Mouse (Mus musculus) macrophage (primary cell): Measurements from ENCODE around the gene Svs2. TPM values are rescaled to one million over a fixed set of nuclear protein-coding genes. Genes with fewer than 3 reads are reported as not detected.
"Not testable (repeated sequence)": the region's sequence is repeated elsewhere in the genome, so short reads cannot be mapped to it uniquely, and the experiment has no call there.

Source experiments
- H3K27ac ChIP-seq: fragments of 350-480 bp; formaldehyde crosslinking; 2 replicates; pipeline ENCODE4 v1.9.0; 2021
- H3K36me3 ChIP-seq: fragments of 350-480 bp; formaldehyde crosslinking; 2 replicates; pipeline ENCODE4 v1.9.0; 2021; ENCODE audit errors: inconsistent target
- H3K4me3 ChIP-seq: fragments of 350-480 bp; formaldehyde crosslinking; 2 replicates; pipeline ENCODE4 v1.9.0; 2021; ENCODE audit errors: inconsistent target
- H3K79me2 ChIP-seq: fragments of 350-480 bp; formaldehyde crosslinking; 2 replicates; pipeline ENCODE4 v1.9.0; 2021; ENCODE audit errors: inconsistent target
- WGBS: methylation state at CpG from one replicate; pipeline ENCODE4 v1.1.7; 2026; ENCODE audit warnings: inconsistent platforms; ENCODE audit not compliant: missing documents; 5-methylcytosine and 5-hydroxymethylcytosine counted together
- polyA plus RNA-seq: library from polyadenylated mRNA; stranded (reverse); fragments of 250-400 nt; gene quantifications from 3 replicates; pipeline ENCODE4 v1.2.4, GENCODE M21; 2018; ENCODE audit warnings: inconsistent platforms
- total RNA-seq, 78 experiments: library from RNA; depleted of rRNA; stranded (reverse); fragments of 250-400 nt; gene quantifications; 1 replicate in 9 of 78; 2 replicates in 24 of 78; 3 replicates in 43 of 78; 4 replicates in 2 of 78; pipeline ENCODE4 v1.2.4; 2018; ENCODE audit warnings: inconsistent platforms in 56 of 78

Gene Svs2
- not detected for total RNA-seq (2018; cell fraction: chromatin; rRNA removed)
- total RNA-seq (2018; cell fraction: cytosol; rRNA removed) = not detected
- total RNA-seq (2018; cell fraction: nucleus; rRNA removed) = not detected
- not detected in 3 replicates for polyA plus RNA-seq

GRCm38 (mm10) chr2:164238366-164238765 lies at the start of gene Svs2:
Svs2 (minus strand) TSS chr2:164238466.
- H3K27ac ChIP-seq = no peak within 1 kb of the TSS
- H3K36me3 ChIP-seq = no peaks in the 10 kb centered on the region
- H3K79me2 ChIP-seq = no peaks in the 10 kb centered on the region
- no peak within 1 kb of the TSS for H3K4me3 ChIP-seq
- WGBS = 92% methylated on average over 3 of the region's 3 CpGs

- Histone ChIP-seq H3K4me3 (no peak within 1 kb of the TSS), H3K79me2 (no peaks in the 10 kb centered on the region), H3K36me3 (no peaks in the 10 kb centered on the region), H3K27ac (no peak within 1 kb of the TSS)
- WGBS = 89% methylated on average over 4 of the region's 4 CpGs
Measured at GRCm38 (mm10) chr2:164278359-164278758, 40.1 kb upstream of the Svs2 start, which contains the start of gene Svs4. Svs4 (minus strand) TSS chr2:164278459.

- 100% methylated on average over 1 of the region's 1 CpGs for WGBS
- H3K79me2 ChIP-seq = not testable (repeated sequence)
Measured at GRCm38 (mm10) chr2:164256540-164256939, 18.3 kb upstream of the Svs2 start, which contains the start of gene Svs3b. Svs3b (minus strand) TSS chr2:164256640.

GRCm38 (mm10) chr2:164232671-164233070 lies 5.6 kb downstream of the Svs2 start:
- H3K79me2 ChIP-seq = no peaks in the 10 kb centered on the region
- H3K27ac ChIP-seq = no peak overlapping the region
- H3K36me3 ChIP-seq = no peaks in the 10 kb centered on the region
- 95% methylated on average over 8 of the region's 8 CpGs for WGBS
- H3K4me3 ChIP-seq = no peak overlapping the region

More at GRCm38 (mm10) chr2:164256540-164256939, 18.3 kb upstream of the Svs2 start, which contains the start of gene Svs3b:
- not testable (repeated sequence) for H3K27ac ChIP-seq, H3K4me3 ChIP-seq, H3K36me3 ChIP-seq

GRCm38 (mm10) chr2:164228361-164229070 lies 9.8 kb downstream of the Svs2 start:
- no peak overlapping the region for H3K4me3 ChIP-seq
- no peaks in the 10 kb centered on the region for H3K36me3 ChIP-seq
- WGBS = 82% methylated on average over 8 of the region's 8 CpGs
- H3K79me2 ChIP-seq = no peaks in the 10 kb centered on the region
- H3K27ac ChIP-seq = no peak overlapping the region

GRCm38 (mm10) chr2:164221522-164221921 lies 16.7 kb downstream of the Svs2 start, which contains the start of gene Wfdc15b:
Wfdc15b (minus strand) TSS chr2:164221660.
- Histone ChIP-seq H3K79me2 (no peaks in the 10 kb centered on the region), H3K27ac (no peak within 1 kb of the TSS), H3K4me3 (no peak within 1 kb of the TSS), H3K36me3 (no peaks in the 10 kb centered on the region)
- WGBS = 62% methylated on average over 11 of the region's 11 CpGs

GRCm38 (mm10) chr2:164219295-164219694 lies 19.0 kb downstream of the Svs2 start:
- Histone ChIP-seq H3K4me3 (no peak overlapping the region), H3K79me2 (no peaks in the 10 kb centered on the region), H3K36me3 (no peaks in the 10 kb centered on the region), H3K27ac (no peak overlapping the region)
- 91% methylated on average over 9 of the region's 9 CpGs for WGBS

GRCm38 (mm10) chr2:164212711-164213110 lies 25.6 kb downstream of the Svs2 start:
- WGBS = 85% methylated on average over 5 of the region's 5 CpGs
- Histone ChIP-seq H3K36me3 (no peaks in the 10 kb centered on the region), H3K79me2 (no peaks in the 10 kb centered on the region), H3K4me3 (no peak overlapping the region), H3K27ac (no peak overlapping the region)

- H3K36me3 ChIP-seq = no peaks in the 10 kb centered on the region
- 96% methylated on average over 4 of the region's 4 CpGs for WGBS
- H3K79me2 ChIP-seq = no peaks in the 10 kb centered on the region
- H3K4me3 ChIP-seq = no peak overlapping the region
- H3K27ac ChIP-seq = no peak overlapping the region
Measured at GRCm38 (mm10) chr2:164210892-164211291, 27.4 kb downstream of the Svs2 start.

GRCm38 (mm10) chr2:164206676-164207075 lies 31.6 kb downstream of the Svs2 start:
- H3K79me2 ChIP-seq = no peaks in the 10 kb centered on the region
- H3K27ac ChIP-seq = no peak overlapping the region
- 55% methylated on average over 4 of the region's 4 CpGs for WGBS
- no peaks in the 10 kb centered on the region for H3K36me3 ChIP-seq
- no peak overlapping the region for H3K4me3 ChIP-seq

GRCm38 (mm10) chr2:164206011-164206410 lies 32.3 kb downstream of the Svs2 start:
- H3K79me2 ChIP-seq, H3K27ac ChIP-seq, H3K4me3 ChIP-seq, H3K36me3 ChIP-seq: not testable (repeated sequence)
- WGBS = 95% methylated on average over 10 of the region's 10 CpGs

- Histone ChIP-seq H3K4me3 (no peak within 1 kb of the TSS), H3K36me3 (no peaks in the 10 kb centered on the region), H3K27ac (no peak within 1 kb of the TSS), H3K79me2 (no peaks in the 10 kb centered on the region)
- WGBS = 79% methylated on average over 20 of the region's 20 CpGs
Measured at GRCm38 (mm10) chr2:164199626-164200327, 38.5 kb downstream of the Svs2 start, which contains the start of gene Wfdc15a. Wfdc15a (minus strand) TSS chr2:164200130.

GRCm38 (mm10) chr2:164196700-164196990 lies 41.6 kb downstream of the Svs2 start:
- Histone ChIP-seq H3K36me3 (no peaks in the 10 kb centered on the region), H3K79me2 (no peaks in the 10 kb centered on the region), H3K4me3 (no peak overlapping the region), H3K27ac (no peak overlapping the region)
- WGBS = 87% methylated on average over 5 of the region's 5 CpGs

GRCm38 (mm10) chr2:164195971-164196699 lies 42.1 kb downstream of the Svs2 start:
- Histone ChIP-seq H3K36me3 (no peaks in the 10 kb centered on the region), H3K4me3 (no peak overlapping the region), H3K79me2 (no peaks in the 10 kb centered on the region), H3K27ac (no peak overlapping the region)
- WGBS = 86% methylated on average over 5 of the region's 5 CpGs
